Mouse (Mus musculus) cerebellum, adult 9-11 months (tissue): ENCODE results near the gene Fam129a.

Experiments used
- DNase-seq: peaks from one replicate; pipeline ENCODE4 v3.0.0; 2022

The Fam129a gene

GRCm38 (mm10) chr1:151570981-151571837 is at the start of gene Fam129a:
Fam129a (plus strand) TSS chr1:151571186.
- no peak for DNase-seq

GRCm38 (mm10) chr1:151526701-151527100 is 44.3 kb upstream of the Fam129a start:
- DNase-seq = no peak

- DNase-seq = no peak
Observed at GRCm38 (mm10) chr1:151543796-151544477, 27.0 kb upstream of the Fam129a start.

- DNase-seq = no peak
Observed at GRCm38 (mm10) chr1:151544581-151544980, 26.4 kb upstream of the Fam129a start.

- no peak for DNase-seq
Observed at GRCm38 (mm10) chr1:151545571-151545970, 25.4 kb upstream of the Fam129a start.

- no peak for DNase-seq
Observed at GRCm38 (mm10) chr1:151548896-151549610, 21.9 kb upstream of the Fam129a start.

GRCm38 (mm10) chr1:151549794-151550193 is 21.2 kb upstream of the Fam129a start:
- DNase-seq = no peak

GRCm38 (mm10) chr1:151550587-151551479 is 20.2 kb upstream of the Fam129a start:
- DNase-seq = no peak

- no peak for DNase-seq
Observed at GRCm38 (mm10) chr1:151560536-151560935, 10.4 kb upstream of the Fam129a start.

GRCm38 (mm10) chr1:151563401-151563800 is 7.6 kb upstream of the Fam129a start:
- no peak for DNase-seq

- no peak for DNase-seq
Observed at GRCm38 (mm10) chr1:151563893-151564292, 7.1 kb upstream of the Fam129a start.

GRCm38 (mm10) chr1:151564377-151564776 is 6.6 kb upstream of the Fam129a start:
- DNase-seq = peak; percentile 35

- no peak for DNase-seq
Observed at GRCm38 (mm10) chr1:151568682-151569081, 2.3 kb upstream of the Fam129a start.

- no peak for DNase-seq
Observed at GRCm38 (mm10) chr1:151571838-151572578, 1.0 kb downstream of the Fam129a start.

GRCm38 (mm10) chr1:151572601-151573320 is 1.8 kb downstream of the Fam129a start:
- no peak for DNase-seq

GRCm38 (mm10) chr1:151580200-151580982 is 9.4 kb downstream of the Fam129a start:
- no peak for DNase-seq

- no peak for DNase-seq
Observed at GRCm38 (mm10) chr1:151581454-151581853, 10.5 kb downstream of the Fam129a start.

GRCm38 (mm10) chr1:151581977-151582376 is 11.0 kb downstream of the Fam129a start:
- no peak for DNase-seq

GRCm38 (mm10) chr1:151583457-151584181 is 12.6 kb downstream of the Fam129a start:
- no peak for DNase-seq

GRCm38 (mm10) chr1:151584182-151584471 is 13.1 kb downstream of the Fam129a start:
- DNase-seq = no peak
